In the genomic region with DNA sequence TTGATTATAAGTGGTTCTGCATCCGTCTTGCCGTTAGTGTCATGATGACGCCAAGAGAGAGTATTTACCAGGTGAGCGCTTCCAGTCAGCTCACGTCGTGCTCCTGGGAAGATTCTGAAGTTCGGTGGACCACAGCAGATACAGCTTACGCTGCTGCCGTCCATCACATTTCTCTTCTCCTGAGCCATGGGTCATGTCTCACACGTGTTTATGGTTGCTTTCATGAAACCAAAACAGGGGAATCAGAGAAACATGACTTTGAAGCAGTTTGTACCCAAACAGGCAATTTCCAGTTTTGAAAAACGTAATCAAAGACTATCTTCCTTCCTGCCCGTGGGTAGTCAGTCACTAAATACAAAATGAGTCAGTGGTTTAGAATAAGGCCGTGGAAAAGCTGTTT, we compare ENCODE assay signal across 15 mouse cellular contexts.
"Had no signal": no experiment of that assay in that cellular context is flagged by ENCODE, and none has a peak within 500 bp of the region (broad histone marks: within the 10 kb centered on the region; RNA-seq: fewer than 3 reads in every experiment).

No protein-coding gene starts in this region.

- ATAC-seq: liver, postnatal 0 days; midbrain, embryonic 16.5 days had no signal

- H3K27me3 ChIP-seq: limb, embryonic 12.5 days; liver, embryonic 13.5 days; lung, embryonic 15.5 days; midbrain, embryonic 12.5 days; stomach, embryonic 15.5 days had no signal

- H3K4me3 ChIP-seq: limb, embryonic 12.5 days; liver, embryonic 13.5 days; lung, embryonic 15.5 days; midbrain, embryonic 12.5 days; stomach, embryonic 15.5 days had no signal

- H3K4me1 ChIP-seq: liver, embryonic 13.5 days; lung, embryonic 15.5 days; midbrain, embryonic 12.5 days; stomach, embryonic 15.5 days had no signal

- H3K9ac ChIP-seq: limb, embryonic 12.5 days; liver, embryonic 13.5 days; liver, postnatal 0 days; lung, embryonic 15.5 days; midbrain, embryonic 12.5 days; stomach, embryonic 15.5 days had no signal

- DNase-seq: kidney, adult 18-20 months; kidney, postnatal 25 days; layer of hippocampus, adult 9-11 months; liver; liver, embryonic 13.5 days; liver, postnatal 0 days; lung, postnatal 14 days; right cerebral cortex, postnatal 25 days; thymus, adult 2 months; thymus, postnatal 25 days had no signal

- H3K27ac ChIP-seq: limb, embryonic 12.5 days; liver, embryonic 13.5 days; lung, embryonic 15.5 days; midbrain, embryonic 12.5 days; stomach, embryonic 15.5 days had no signal
